Mouse (Mus musculus) kidney, postnatal 14 days (tissue): ENCODE data around the gene Rptor.

ENCODE experiments used
- DNase-seq: peaks from one replicate; pipeline ENCODE4 v3.0.0; 2022; ENCODE audit warnings: mixed read lengths

Rptor gene

DNA sequence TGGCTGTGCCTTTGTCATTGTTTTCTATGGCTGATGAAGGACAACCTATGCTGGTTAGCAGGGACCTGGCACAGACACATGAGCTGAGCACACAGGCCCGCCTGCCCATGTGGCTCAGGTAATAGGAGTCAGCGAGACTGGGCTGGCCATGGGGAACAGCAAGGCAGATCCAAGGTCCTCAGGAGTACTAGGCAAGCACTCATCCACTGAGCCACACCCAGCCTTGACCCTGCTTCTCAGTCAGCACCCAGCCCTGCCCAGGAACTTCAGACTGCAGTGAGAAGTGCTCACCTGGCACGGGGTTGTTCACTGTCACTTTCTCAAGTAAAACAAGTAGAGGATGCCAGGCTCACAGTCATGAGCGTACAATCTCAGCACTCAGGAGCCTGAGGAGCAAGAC lies 270.9 kb downstream of the Rptor start:
- DNase-seq: no peak

DNA sequence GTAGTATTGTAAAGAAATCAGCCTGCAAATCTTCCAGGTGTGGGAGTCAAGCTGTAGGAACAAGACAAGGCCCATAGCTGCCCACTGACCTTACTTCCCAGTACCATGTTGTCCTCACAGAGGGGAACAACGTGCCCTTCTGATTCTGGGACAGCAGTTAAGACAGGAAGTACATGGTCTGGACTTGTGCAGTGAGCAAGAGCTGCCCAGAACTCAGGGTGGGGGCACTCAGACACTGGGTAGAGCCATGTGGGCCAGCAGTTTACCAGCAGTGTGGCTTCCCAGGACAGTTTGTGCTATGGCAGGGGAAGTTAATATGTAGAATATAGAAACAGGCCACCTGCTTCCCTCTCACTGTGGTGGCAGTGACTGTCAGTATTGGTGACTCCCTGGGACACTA lies 272.1 kb downstream of the Rptor start:
- DNase-seq: no peak

DNA sequence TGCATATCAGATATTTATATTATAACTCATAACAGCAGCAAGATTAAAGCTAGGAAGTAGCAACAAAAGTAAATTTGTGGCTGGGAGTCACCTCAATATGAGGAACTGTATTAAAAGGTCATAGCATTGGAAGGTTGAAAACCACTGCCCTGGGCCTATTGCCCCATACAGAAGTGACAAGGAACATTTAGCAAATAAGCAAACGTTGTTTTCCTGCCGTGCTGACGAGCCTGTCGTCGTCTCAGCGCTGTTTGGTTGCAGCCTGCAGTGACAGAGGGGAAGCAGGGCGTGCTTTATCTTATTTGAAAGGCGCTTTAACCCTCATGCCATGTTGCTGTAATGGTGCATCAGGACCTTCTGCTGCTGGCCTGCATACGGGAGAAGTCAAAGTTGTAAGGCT lies 273.0 kb downstream of the Rptor start:
- DNase-seq: no peak

DNA sequence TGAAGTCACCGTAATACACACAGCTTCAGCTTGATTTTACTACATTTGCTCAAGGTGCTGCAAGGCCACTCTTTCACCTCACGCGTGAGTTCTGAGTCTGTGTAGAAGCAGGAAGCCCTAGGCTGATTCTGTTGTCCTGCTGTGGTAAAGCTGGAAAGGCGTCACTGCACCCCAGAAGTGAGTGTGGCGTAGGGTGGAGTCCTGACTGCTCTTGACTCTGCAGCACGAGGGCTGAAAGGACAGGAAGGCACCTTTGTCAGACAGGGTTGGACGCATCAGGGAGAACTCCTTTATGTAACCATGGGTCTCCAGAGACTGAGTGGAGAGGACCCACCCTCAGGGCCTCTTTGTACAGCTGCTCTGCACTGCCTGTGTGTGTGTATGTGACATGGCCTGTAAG lies 274.4 kb downstream of the Rptor start:
- DNase-seq: no peak

- DNase-seq: no peak
Observed at GRCm38 (mm10) chr11:119879573-119879972, 276.9 kb downstream of the Rptor start.

- DNase-seq: no peak
Observed at GRCm38 (mm10) chr11:119883646-119884045, 280.9 kb downstream of the Rptor start.

GRCm38 (mm10) chr11:119889966-119890365 lies 287.3 kb downstream of the Rptor start:
- DNase-seq: no peak

GRCm38 (mm10) chr11:119891601-119892215 lies 289.0 kb downstream of the Rptor start:
- DNase-seq: no peak

DNA sequence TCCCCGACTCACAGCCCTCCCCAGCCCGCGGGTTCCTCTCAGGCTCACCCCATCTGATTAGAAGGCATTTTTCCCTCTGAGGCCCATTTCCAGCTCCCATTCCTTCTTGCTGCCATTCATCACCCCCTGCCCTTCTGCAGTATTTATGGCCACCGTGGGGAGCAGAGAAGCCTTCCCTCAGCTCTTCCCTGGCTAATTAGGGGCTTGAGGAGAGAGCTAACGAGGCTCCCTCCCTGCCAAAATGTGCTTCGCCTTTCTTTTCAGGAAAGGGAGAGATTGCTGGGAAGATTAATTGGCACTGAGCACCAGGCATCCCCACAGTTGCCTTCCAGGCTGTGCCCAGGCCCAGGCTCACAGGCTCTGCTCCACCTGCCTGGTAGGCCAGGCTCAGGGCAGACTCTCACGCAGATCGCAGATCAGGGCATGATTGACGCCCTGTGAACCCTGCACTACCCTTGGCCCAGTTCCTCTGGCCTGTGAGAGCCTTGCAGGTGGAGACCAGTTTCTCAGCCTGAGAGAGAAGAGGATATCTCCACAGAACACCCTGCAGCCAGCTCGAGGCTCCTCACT lies 291.0 kb downstream of the Rptor start:
- DNase-seq: no peak

GRCm38 (mm10) chr11:119894634-119895033 lies 291.9 kb downstream of the Rptor start:
- no peak for DNase-seq

GRCm38 (mm10) chr11:119897041-119897440 lies 294.3 kb downstream of the Rptor start:
- no peak for DNase-seq

DNA sequence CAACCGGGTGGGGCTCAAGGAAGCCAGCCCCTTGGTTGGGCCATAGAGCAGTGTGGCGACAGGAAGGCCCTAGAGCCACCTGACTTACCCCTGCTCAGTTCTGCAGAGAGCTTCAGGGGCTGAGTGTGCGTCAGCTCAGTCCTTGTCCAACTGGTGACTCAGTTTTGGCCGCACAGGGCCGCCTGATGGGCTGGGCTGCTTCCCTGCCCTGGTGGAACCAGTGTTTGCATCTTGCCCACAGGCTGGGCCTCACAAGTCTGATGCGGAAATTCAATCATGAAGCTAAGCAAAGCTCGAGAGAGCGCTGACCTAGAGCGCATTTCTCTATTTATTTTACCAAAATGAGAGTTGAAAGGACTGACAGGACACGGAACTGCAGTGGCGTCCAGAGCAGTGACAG lies 296.3 kb downstream of the Rptor start:
- no peak for DNase-seq

- no peak for DNase-seq
Observed at GRCm38 (mm10) chr11:119901174-119901573, 298.5 kb downstream of the Rptor start.

DNA sequence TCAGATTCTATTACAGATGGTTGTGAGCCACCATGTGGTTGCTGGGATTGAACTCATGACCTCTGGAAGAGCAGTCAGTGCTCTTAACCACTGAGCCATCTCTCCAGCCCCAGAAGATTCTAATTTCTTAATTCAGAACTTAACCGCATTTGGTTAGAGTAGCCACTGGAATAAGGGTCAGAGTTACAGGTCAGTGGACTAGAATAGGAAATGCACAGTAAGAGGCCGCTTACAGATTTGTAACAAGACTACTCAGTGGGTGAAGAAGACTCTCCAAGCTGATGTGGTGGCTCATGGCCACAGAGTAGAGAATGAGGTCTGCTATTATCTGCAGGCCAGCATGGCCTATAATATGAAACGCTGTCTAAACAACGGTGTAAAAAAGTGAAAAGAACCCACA lies 300.2 kb downstream of the Rptor start:
- DNase-seq: no peak

GRCm38 (mm10) chr11:119904621-119905286 lies 302.0 kb downstream of the Rptor start:
- peak; percentile 66 for DNase-seq

- no peak for DNase-seq
Observed at GRCm38 (mm10) chr11:119905794-119906193, 303.1 kb downstream of the Rptor start.

DNA sequence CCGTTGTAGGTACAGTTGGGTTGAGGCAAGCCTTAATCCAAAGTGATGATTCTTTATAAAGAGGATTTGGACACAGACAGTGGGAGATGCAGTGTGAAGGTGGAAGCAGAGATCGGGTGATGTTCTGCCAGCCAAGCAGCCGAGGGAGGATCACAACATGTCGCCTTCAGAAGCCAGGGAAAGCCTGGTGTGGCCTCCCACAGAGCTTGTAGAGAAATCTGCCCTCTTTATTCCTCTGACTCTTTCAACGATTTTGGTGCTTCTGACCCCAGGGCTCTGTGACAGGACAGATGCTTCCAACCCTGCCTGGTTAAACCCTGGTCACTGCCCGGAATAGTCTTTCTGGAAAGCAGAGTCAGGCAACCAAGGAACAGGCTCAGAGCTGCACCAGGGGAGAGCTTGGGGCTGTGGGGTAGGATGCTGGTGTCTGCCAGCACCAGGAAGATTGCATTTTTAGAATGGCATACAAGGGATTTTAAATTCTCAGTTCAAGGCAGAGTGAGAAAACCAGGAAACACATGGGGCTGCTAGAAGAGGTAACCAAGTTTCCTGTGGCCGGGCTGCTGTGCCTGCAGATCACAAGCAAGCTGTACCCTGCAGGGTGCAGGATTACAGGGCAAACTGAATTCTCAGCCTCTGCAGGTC lies 304.4 kb downstream of the Rptor start:
- DNase-seq: no peak

DNA sequence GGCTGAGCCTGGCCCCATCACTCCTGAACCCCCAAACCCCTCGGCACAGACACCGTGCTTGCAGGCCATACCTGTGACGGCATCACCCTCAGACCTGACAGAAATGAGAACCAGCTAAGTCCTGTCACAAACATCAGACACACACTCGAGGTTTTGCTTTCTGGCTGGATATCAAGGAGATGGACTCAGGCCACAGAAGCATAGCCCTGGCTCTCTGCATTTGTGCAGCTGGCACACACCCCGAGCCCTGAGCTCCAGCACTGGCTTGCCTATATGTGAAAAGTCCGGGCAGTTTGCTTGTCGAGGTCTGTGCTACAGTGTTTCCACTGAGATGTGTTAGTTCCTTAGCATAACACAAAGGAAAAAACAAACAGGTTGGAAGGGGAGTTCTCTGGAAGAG lies 305.0 kb downstream of the Rptor start:
- no peak for DNase-seq

- DNase-seq: peak; percentile 69
Observed at GRCm38 (mm10) chr11:119909436-119909835, 306.7 kb downstream of the Rptor start.

GRCm38 (mm10) chr11:119912845-119913244 lies 310.1 kb downstream of the Rptor start:
- no peak for DNase-seq

DNA sequence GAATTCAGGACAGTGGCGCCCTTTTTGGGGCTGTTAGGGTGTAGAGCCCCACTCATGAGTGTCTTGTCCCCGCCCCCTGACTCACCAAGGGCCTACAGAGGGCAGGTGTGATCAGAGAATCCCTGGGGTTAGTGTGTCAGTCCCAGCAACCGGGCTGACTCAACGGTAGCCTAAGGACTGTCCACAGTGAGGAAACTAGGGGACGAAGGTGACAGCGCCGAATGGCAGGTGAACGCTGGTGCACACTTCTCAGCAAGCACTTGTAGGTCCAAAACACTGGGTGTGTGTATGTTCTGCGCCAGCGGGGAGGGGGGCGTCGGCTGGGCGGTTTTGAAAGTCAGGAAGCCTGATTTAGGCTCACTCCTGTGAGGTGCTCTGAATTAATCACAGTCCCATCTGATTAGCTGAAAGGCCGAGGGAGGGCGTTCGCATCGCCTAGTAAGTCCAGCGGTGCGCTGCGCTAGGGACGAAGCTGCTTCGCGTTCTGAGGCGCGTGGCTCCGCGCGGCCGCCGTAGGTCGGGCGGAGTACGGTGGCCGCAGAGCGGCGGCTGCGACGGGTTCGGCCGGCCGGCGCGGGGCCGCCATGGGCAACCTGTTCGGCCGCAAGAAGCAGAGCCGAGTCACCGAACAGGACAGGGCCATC lies 310.7 kb downstream of the Rptor start, which contains the start of gene Chmp6:
Gene Chmp6 (plus strand): TSS at position 151 of the 644 bp plus-strand sequence.
- DNase-seq: peak; percentile 95

DNA sequence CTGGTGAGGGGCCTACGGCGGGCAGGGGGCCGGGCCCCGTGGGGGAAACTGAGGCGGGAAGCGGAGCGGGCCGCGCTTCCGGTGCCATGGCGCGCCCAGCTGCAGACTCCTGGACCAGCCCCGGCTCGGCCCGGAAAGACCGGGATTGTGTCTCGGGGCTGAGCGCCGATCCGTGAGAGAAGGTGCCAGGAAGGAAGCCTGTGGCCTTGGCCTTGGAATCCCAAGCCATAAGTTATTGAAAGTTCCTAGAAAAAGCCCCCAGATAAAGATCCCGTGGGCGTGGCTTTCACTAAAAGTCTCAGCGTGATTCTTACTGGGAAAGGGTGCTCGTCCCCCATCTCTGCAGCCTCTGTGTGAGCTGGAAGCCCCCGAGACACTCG lies 311.2 kb downstream of the Rptor start:
- DNase-seq: no peak

DNA sequence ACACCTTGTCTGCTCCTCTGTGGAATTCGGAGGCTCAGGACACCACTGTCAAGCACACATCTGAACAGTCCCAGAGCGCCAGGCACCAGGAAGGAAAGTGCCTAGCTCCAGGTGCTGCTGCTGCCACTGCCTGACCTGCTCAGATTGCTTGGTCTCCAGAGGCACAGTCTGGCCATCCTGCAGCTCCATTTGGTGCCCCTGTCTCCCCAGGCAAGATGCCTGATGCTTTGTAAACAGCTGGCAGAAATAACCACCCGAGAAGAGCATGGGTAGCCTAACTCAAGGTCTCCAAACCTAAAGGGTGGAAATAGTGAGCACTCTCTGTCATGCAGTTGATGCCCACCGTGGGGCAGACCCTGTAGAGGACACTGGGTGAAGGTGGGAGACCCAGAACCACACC lies 311.7 kb downstream of the Rptor start:
- DNase-seq: no peak
